Mouse (Mus musculus): Measurements from ENCODE around the gene Coa3.

Coa3 gene

GRCm38 (mm10) chr11:101230061-101230511 lies 48.8 kb downstream of the Coa3 start:
- no peak for DNase-seq (ENCODE audit: extremely low read depth, insufficient read length, low spot score)

DNA sequence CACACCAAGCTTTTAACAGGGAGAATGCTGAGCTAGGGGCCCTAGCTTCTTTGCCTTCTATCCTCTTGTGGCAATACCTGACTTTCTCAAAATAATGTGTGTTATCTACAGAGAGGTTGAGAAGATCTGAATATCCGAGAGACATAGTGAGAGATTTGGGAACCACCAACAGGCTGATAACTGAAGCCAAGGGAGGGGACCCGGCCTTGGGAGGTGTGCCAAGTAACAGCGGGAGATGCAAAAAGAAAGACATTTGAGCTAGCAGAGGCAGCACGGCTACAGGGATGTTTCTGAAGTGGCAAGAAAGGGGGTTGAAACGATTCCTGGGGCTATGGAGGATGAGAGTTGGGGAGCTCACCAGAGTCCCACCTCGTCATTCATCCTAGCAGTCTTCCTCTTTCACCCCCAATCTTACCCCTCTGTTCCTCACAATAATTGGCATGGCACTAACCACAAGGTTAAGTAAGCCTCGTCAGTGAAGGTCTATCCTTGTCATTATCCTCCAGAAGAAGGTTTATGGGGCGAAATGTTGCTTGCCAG lies 49.5 kb downstream of the Coa3 start:
- DNase-seq (ENCODE audit: extremely low read depth, insufficient read length, low spot score) = no peak

All from 3134 (cell line).